Mouse (Mus musculus) C2C12 (cell line): Measurements from ENCODE around the gene Tas2r134. TPM values are rescaled to one million over a fixed set of nuclear protein-coding genes. Genes with fewer than 3 reads are reported as not detected.

Experiments used
- H3K27me3 ChIP-seq: one replicate; pipeline ENCODE4 v1.6.1; 2011; ENCODE audit not compliant: control insufficient read depth, insufficient read depth, insufficient read length
- H3K36me3 ChIP-seq: one replicate; pipeline ENCODE4 v1.6.1; 2011; ENCODE audit not compliant: control insufficient read depth, insufficient read depth
- H3K4me3 ChIP-seq: one replicate; pipeline ENCODE4 v1.5.1; 2011; ENCODE audit warnings: mild to moderate bottlenecking, control low read depth; ENCODE audit not compliant: poor library complexity, insufficient read depth, severe bottlenecking
- H3K79me2 ChIP-seq: one replicate; pipeline ENCODE4 v1.6.1; 2011; ENCODE audit not compliant: control insufficient read depth, insufficient read depth
- H3K79me3 ChIP-seq: one replicate; pipeline ENCODE4 v1.6.1; 2011; ENCODE audit warnings: low read depth, control low read depth
- H3ac ChIP-seq: one replicate; pipeline ENCODE3; 2011; ENCODE audit warnings: low read depth; ENCODE audit not compliant: control insufficient read depth, insufficient read length
- CEBPB ChIP-seq: IDR thresholded peaks from one replicate; pipeline ENCODE4 v1.6.1; 2011; ENCODE audit warnings: low read depth, mild to moderate bottlenecking, control low read depth, moderate library complexity
- CTCF ChIP-seq: IDR thresholded peaks from one replicate; pipeline ENCODE4 v1.5.1; 2011; ENCODE audit not compliant: control insufficient read depth, insufficient read depth, insufficient read length
- FOSL1 ChIP-seq: IDR thresholded peaks from one replicate; pipeline ENCODE4 v1.8.0; 2011; ENCODE audit warnings: mild to moderate bottlenecking, low read length; ENCODE audit not compliant: poor library complexity, insufficient read depth, severe bottlenecking
- MAX ChIP-seq: IDR thresholded peaks from one replicate; pipeline ENCODE4 v1.6.1; 2011; ENCODE audit warnings: mild to moderate bottlenecking, control low read depth
- MYOD1 ChIP-seq: IDR thresholded peaks from one replicate; pipeline ENCODE4 v1.6.1; 2011; ENCODE audit warnings: low read depth; ENCODE audit not compliant: control insufficient read depth, insufficient read length
- MYOG ChIP-seq: IDR thresholded peaks from one replicate; pipeline ENCODE4 v1.6.1; 2011; ENCODE audit not compliant: control insufficient read depth, insufficient read length; ENCODE audit errors: extremely low read depth
- USF1 ChIP-seq: IDR thresholded peaks from one replicate; pipeline ENCODE4 v1.6.1; 2011; ENCODE audit warnings: low read depth, mild to moderate bottlenecking, control low read depth, moderate library complexity
- polyA plus RNA-seq: library from polyadenylated mRNA; unstranded; fragments of >200 nt; fragmentation: generic; extraction: Trizol; gene quantifications from one replicate; pipeline ENCODE4 v1.2.1, GENCODE M21; 2012; ENCODE audit warnings: missing spikeins

Gene Tas2r134
- polyA plus RNA-seq, 1 experiment = not detected

- Histone ChIP-seq H3ac (no peak overlapping the region), H3K79me3 (no peaks in the 10 kb centered on the region), H3K27me3 (no peaks in the 10 kb centered on the region), H3K79me2 (no peaks in the 10 kb centered on the region), H3K4me3 (no peak overlapping the region), H3K36me3 (no peaks in the 10 kb centered on the region)
- TF ChIP-seq MYOD1 (no peak), MYOG (no peak), USF1 (no peak), FOSL1 (no peak), CEBPB (no peak), MAX (no peak), CTCF (no peak)
Observed at GRCm38 (mm10) chr2:51590308-51590707, 37.0 kb upstream of the Tas2r134 start.

GRCm38 (mm10) chr2:51592157-51592556 lies 35.2 kb upstream of the Tas2r134 start:
- TF ChIP-seq MYOD1 = no peak
- no peak for TF ChIP-seq FOSL1
- TF ChIP-seq MYOG = no peak
- no peak for TF ChIP-seq CEBPB
- TF ChIP-seq CTCF = no peak
- no peak for TF ChIP-seq MAX
- Histone ChIP-seq H3K27me3 (no peaks in the 10 kb centered on the region), H3K79me2 (no peaks in the 10 kb centered on the region), H3ac (no peak overlapping the region), H3K36me3 (no peaks in the 10 kb centered on the region), H3K79me3 (no peaks in the 10 kb centered on the region), H3K4me3 (no peak overlapping the region)

GRCm38 (mm10) chr2:51599473-51600201 lies 27.7 kb upstream of the Tas2r134 start:
- Histone ChIP-seq H3K79me3 (no peaks in the 10 kb centered on the region), H3K4me3 (no peak overlapping the region), H3K79me2 (no peaks in the 10 kb centered on the region), H3K36me3 (no peaks in the 10 kb centered on the region), H3K27me3 (no peaks in the 10 kb centered on the region), H3ac (no peak overlapping the region)
- TF ChIP-seq MAX = no peak

GRCm38 (mm10) chr2:51600202-51600487 lies 27.2 kb upstream of the Tas2r134 start:
- H3ac ChIP-seq = no peak overlapping the region
- TF ChIP-seq MYOG (no peak), CEBPB (no peak), MYOD1 (no peak), MAX (no peak), CTCF (no peak), FOSL1 (no peak), USF1 (no peak)

GRCm38 (mm10) chr2:51600873-51601272 lies 26.4 kb upstream of the Tas2r134 start:
- H3K36me3 ChIP-seq = no peaks in the 10 kb centered on the region
- no peak overlapping the region for H3K4me3 ChIP-seq
- H3ac ChIP-seq = no peak overlapping the region
- TF ChIP-seq FOSL1 (no peak), MAX (no peak), MYOG (no peak), CEBPB (no peak), MYOD1 (no peak), CTCF (no peak), USF1 (no peak)
- no peaks in the 10 kb centered on the region for H3K79me2 ChIP-seq
- H3K27me3 ChIP-seq = no peaks in the 10 kb centered on the region
- no peaks in the 10 kb centered on the region for H3K79me3 ChIP-seq

More at GRCm38 (mm10) chr2:51600202-51600487, 27.2 kb upstream of the Tas2r134 start:
- Histone ChIP-seq H3K27me3 (no peaks in the 10 kb centered on the region), H3K79me2 (no peaks in the 10 kb centered on the region), H3K4me3 (no peak overlapping the region), H3K36me3 (no peaks in the 10 kb centered on the region), H3K79me3 (no peaks in the 10 kb centered on the region)

- H3K4me3 ChIP-seq = no peak overlapping the region
- H3ac ChIP-seq = no peak overlapping the region
- no peaks in the 10 kb centered on the region for H3K79me2 ChIP-seq
- no peaks in the 10 kb centered on the region for H3K36me3 ChIP-seq
- H3K79me3 ChIP-seq = no peaks in the 10 kb centered on the region
- TF ChIP-seq CEBPB = no peak
- TF ChIP-seq CTCF = no peak
- TF ChIP-seq MYOD1 = no peak
- TF ChIP-seq MYOG = no peak
- TF ChIP-seq MAX = no peak
- TF ChIP-seq FOSL1 = no peak
- TF ChIP-seq USF1 = no peak
- no peaks in the 10 kb centered on the region for H3K27me3 ChIP-seq
Observed at GRCm38 (mm10) chr2:51610305-51610704, 17.0 kb upstream of the Tas2r134 start.
